Mouse (Mus musculus) c-Kit-positive CD71-negative TER-119-negative erythroid progenitor cells, embryonic 14.5 days (primary cell): ENCODE results near the gene Tmem43.
A peak's percentile ranks its signal among the peaks of the same experiment; 100 is the strongest.
"Not testable (repeated sequence)": the region's sequence is repeated elsewhere in the genome, so short reads cannot be mapped to it uniquely, and the experiment has no call there.

Experiments
- DNase-seq: peaks from one replicate; pipeline ENCODE4 v3.0.0-alpha.2; 2013; ENCODE audit warnings: low read depth

Tmem43 gene

GRCm38 (mm10) chr6:91472868-91473804 lies at the start of gene Tmem43, which contains the start of gene Chchd4:
Gene Tmem43 (plus strand): TSS chr6:91473703.
Gene Chchd4 (minus strand): TSS chr6:91473546.
- peak; percentile 99 for DNase-seq

- no peak for DNase-seq
Observed at GRCm38 (mm10) chr6:91424151-91424550, 49.4 kb upstream of the Tmem43 start.

GRCm38 (mm10) chr6:91440474-91441144 lies 32.9 kb upstream of the Tmem43 start:
- peak; percentile 91 for DNase-seq

- DNase-seq: peak; percentile 17
Observed at GRCm38 (mm10) chr6:91441145-91441662, 32.3 kb upstream of the Tmem43 start.

- no peak for DNase-seq
Observed at GRCm38 (mm10) chr6:91445316-91445715, 28.2 kb upstream of the Tmem43 start.

GRCm38 (mm10) chr6:91449472-91450225 lies 23.9 kb upstream of the Tmem43 start:
- no peak for DNase-seq

- no peak for DNase-seq
Observed at GRCm38 (mm10) chr6:91452056-91452455, 21.4 kb upstream of the Tmem43 start.

- no peak for DNase-seq
Observed at GRCm38 (mm10) chr6:91454546-91454945, 19.0 kb upstream of the Tmem43 start.

GRCm38 (mm10) chr6:91459471-91459870 lies 14.0 kb upstream of the Tmem43 start:
- no peak for DNase-seq

- DNase-seq: no peak
Observed at GRCm38 (mm10) chr6:91465756-91466155, 7.7 kb upstream of the Tmem43 start.

GRCm38 (mm10) chr6:91467106-91467505 lies 6.4 kb upstream of the Tmem43 start:
- no peak for DNase-seq

- no peak for DNase-seq
Observed at GRCm38 (mm10) chr6:91470712-91471111, 2.8 kb upstream of the Tmem43 start.

GRCm38 (mm10) chr6:91471427-91471826 lies 2.1 kb upstream of the Tmem43 start:
- DNase-seq: not testable (repeated sequence)

- DNase-seq: no peak
Observed at GRCm38 (mm10) chr6:91472319-91472718, 1.2 kb upstream of the Tmem43 start.

- DNase-seq: no peak
Observed at GRCm38 (mm10) chr6:91473805-91474440, 420 bp downstream of the Tmem43 start.

GRCm38 (mm10) chr6:91474441-91475190 lies 1.1 kb downstream of the Tmem43 start:
- no peak for DNase-seq

- DNase-seq: no peak
Observed at GRCm38 (mm10) chr6:91476541-91476940, 3.0 kb downstream of the Tmem43 start.

- no peak for DNase-seq
Observed at GRCm38 (mm10) chr6:91483371-91483770, 9.9 kb downstream of the Tmem43 start.

GRCm38 (mm10) chr6:91486736-91487453 lies 13.4 kb downstream of the Tmem43 start:
- no peak for DNase-seq
